Mouse (Mus musculus): ENCODE data around the gene Gpc2.

DNA sequence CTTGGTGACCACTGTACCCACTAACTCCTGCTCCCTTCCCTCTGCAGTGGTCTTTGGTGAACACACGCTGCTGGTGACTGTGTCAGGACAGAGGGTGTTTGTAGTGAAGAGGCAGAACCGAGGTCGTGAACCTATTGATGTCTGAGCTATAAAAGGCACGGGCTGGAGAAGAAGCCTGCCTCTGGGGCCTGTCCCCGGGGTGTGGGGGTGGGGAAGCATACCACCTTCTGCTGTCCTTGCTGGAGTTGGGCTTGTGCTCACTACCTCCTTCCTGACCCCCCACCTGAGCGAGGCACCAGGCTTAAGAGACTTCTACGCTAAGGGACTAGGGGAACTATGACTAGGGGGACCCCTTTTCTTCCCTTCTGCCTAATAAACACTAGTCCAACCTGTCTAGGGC lies 20.8 kb downstream of the Gpc2 start:
- TF ChIP-seq CTCF (IDR thresholded peaks at IDR 0.05; ENCODE audit: extremely low read depth, insufficient read depth, insufficient read length, insufficient replicate concordance) (no peak), POLR2A (IDR thresholded peaks at IDR 0.05; ENCODE audit: low read depth, low read length) (no peak)
